Mouse (Mus musculus): ENCODE data around the gene Hhatl.

DNA sequence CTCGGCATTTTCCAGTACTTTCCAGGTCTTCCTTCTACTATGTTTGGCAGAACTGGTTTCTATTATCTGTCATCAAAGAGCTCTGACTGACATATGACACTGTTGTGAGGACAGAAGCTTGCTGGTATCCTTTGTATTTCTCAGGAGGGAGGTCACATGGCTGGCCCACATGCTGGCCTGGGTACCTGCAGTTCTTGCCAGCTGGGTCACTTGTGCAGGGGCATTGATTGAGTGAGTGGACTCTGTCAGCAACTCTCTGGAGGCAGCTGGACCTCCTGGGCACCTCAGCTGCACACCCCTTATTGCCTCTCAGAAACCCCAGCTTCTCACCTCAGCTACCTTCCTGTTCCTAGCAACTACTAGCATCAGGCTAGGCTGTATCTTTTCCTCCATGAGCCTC lies 15.2 kb upstream of the Hhatl start:
- TF ChIP-seq CTCF (IDR thresholded peaks at IDR 0.05; ENCODE audit: low read depth, low read length), result no peak
- TF ChIP-seq POLR2A (IDR thresholded peaks at IDR 0.05; ENCODE audit: insufficient read depth, low read length), result no peak
